9 mouse cellular contexts compared by ENCODE assay signal in genomic region chrX:162915697-162916096, GRCm38 (mm10). TPM values are rescaled to one million over a fixed set of nuclear protein-coding genes. Genes with fewer than 3 reads are reported as not detected.
DNase-seq lines count a peak whose midpoint lies in the region; ATAC-seq lines count a peak whose summit lies in the region.
"Had no signal": no experiment of that assay in that cellular context is flagged by ENCODE, and none has a peak within 500 bp of the region (broad histone marks: within the 10 kb centered on the region; RNA-seq: fewer than 3 reads in every experiment).

No protein-coding gene starts in this region.

- peak; percentile 72 for DNase-seq in testis, postnatal 10 days (ENCODE audit: low spot score)
- DNase-seq in testis, postnatal 14 days (ENCODE audit: low spot score), result no peak
- peak; percentile 63 for DNase-seq in adrenal gland, postnatal 14 days
- DNase-seq in embryonic facial prominence, embryonic 14.5 days (ENCODE audit: low spot score), result peak; percentile 43
- DNase-seq in hindbrain, embryonic 14.5 days (ENCODE audit: low spot score), result peak; percentile 72
- peak; percentile 13 to 27 for DNase-seq in left cerebral cortex, postnatal 36 days (ENCODE audit: low spot score in 2 of 2)
- peak; percentile 69 for DNase-seq in naive thymus-derived CD4-positive, alpha-beta T cell, adult 2 months (ENCODE audit: low read depth)
- peak; percentile 33 to 49 for DNase-seq in thymus, postnatal 36 days

- H3K4me2 ChIP-seq in embryonic facial prominence, embryonic 14.5 days (ENCODE audit: low read depth, low read length), result no peak overlapping the region
- H3K4me2 ChIP-seq in hindbrain, embryonic 14.5 days (replicated peaks), result no peak overlapping the region

- no peak overlapping the region for H3K27ac ChIP-seq in embryonic facial prominence, embryonic 14.5 days (replicated peaks; ENCODE audit: low read depth, low read length)
- no peak overlapping the region for H3K27ac ChIP-seq in hindbrain, embryonic 14.5 days

- H3K27me3 ChIP-seq in embryonic facial prominence, embryonic 14.5 days (replicated peaks; ENCODE audit: control insufficient read depth, insufficient read depth, low read length), result no peaks in the 10 kb centered on the region
- no peaks in the 10 kb centered on the region for H3K27me3 ChIP-seq in hindbrain, embryonic 14.5 days (ENCODE audit: control insufficient read depth, insufficient read depth, low read length)

- H3K4me1 ChIP-seq in embryonic facial prominence, embryonic 14.5 days (ENCODE audit: control insufficient read depth, insufficient read depth, low read length), result no peaks in the 10 kb centered on the region
- H3K4me1 ChIP-seq in hindbrain, embryonic 14.5 days (replicated peaks; ENCODE audit: control insufficient read depth, insufficient read depth, low read length), result no peaks in the 10 kb centered on the region

- peaks cover 10% of the 10 kb centered on the region for H3K36me3 ChIP-seq in embryonic facial prominence, embryonic 14.5 days (ENCODE audit: control insufficient read depth, insufficient read depth, low read length)
- H3K36me3 ChIP-seq in hindbrain, embryonic 14.5 days (replicated peaks; ENCODE audit: control insufficient read depth, insufficient read depth), result peaks cover 20% of the 10 kb centered on the region; the same call in 1 of the 2 replicates

- WGBS in embryonic facial prominence, embryonic 14.5 days, result 36% methylated on average over 5 of the region's 5 CpGs
- 35% methylated on average over 5 of the region's 5 CpGs for WGBS in hindbrain, embryonic 14.5 days

- no peak for ATAC-seq in embryonic facial prominence, embryonic 14.5 days (ENCODE audit: low read depth)
- ATAC-seq in hindbrain, embryonic 14.5 days (ENCODE audit: low FRiP score), result no peak

- H3K4me3 ChIP-seq in embryonic facial prominence, embryonic 14.5 days (ENCODE audit: low read depth, low read length), result no peak overlapping the region
- no peak overlapping the region for H3K4me3 ChIP-seq in hindbrain, embryonic 14.5 days (replicated peaks; ENCODE audit: low read length)

- no peak overlapping the region for H3K9ac ChIP-seq in embryonic facial prominence, embryonic 14.5 days (ENCODE audit: low read depth, low read length)
- H3K9ac ChIP-seq in hindbrain, embryonic 14.5 days, result no peak overlapping the region

- intact Hi-C loops in left cerebral cortex, postnatal 36 days (cut with DNase I), result loop anchor here (10.0 kb wide), 1 partner anchor 1149 kb away; no protein-coding TSS in a partner anchor

- H3K9me3 ChIP-seq in embryonic facial prominence, embryonic 14.5 days (ENCODE audit: control insufficient read depth, low read length), result no peaks in the 10 kb centered on the region
- H3K9me3 ChIP-seq in hindbrain, embryonic 14.5 days (ENCODE audit: control insufficient read depth, low read length), result no peaks in the 10 kb centered on the region

RNA-seq across cellular contexts. Expression of gene Ctps2, which starts 14.7 kb away (rescaled TPM):
- 63.2 and 65.5 TPM in 2 replicates for total RNA-seq in adrenal gland, postnatal 14 days (2021)
- 77.7 and 99.7 TPM in 2 replicates for polyA plus RNA-seq in embryonic facial prominence, embryonic 14.5 days (2014; fragmentation: Nextera tagmentation; extraction: Ambion mirVana)
- 97.1 and 107 TPM in 2 replicates for polyA plus RNA-seq in hindbrain, embryonic 14.5 days (2014; fragmentation: Nextera tagmentation; extraction: Ambion mirVana)
- total RNA-seq in left cerebral cortex, postnatal 36 days (2021), result 10 to 100 TPM; 52.8 to 60.2 TPM

RNA-seq across cellular contexts. Expression of gene Syap1, which starts 27.4 kb away (rescaled TPM):
- 76.5 and 85.3 TPM in 2 replicates for total RNA-seq in adrenal gland, postnatal 14 days (2021)
- polyA plus RNA-seq in embryonic facial prominence, embryonic 14.5 days (2014; fragmentation: Nextera tagmentation; extraction: Ambion mirVana), result 50.3 and 51.4 TPM in 2 replicates
- 36.0 and 39.1 TPM in 2 replicates for polyA plus RNA-seq in hindbrain, embryonic 14.5 days (2014; fragmentation: Nextera tagmentation; extraction: Ambion mirVana)
- 10 to 100 TPM; 24.1 to 30.4 TPM for total RNA-seq in left cerebral cortex, postnatal 36 days (2021)

RNA-seq across cellular contexts. Expression of gene S100g, which starts 48.7 kb away (rescaled TPM):
- 0.82 TPM in 1 of 2 replicates, not detected in the other for total RNA-seq in adrenal gland, postnatal 14 days (2021)
- polyA plus RNA-seq in embryonic facial prominence, embryonic 14.5 days (2014; fragmentation: Nextera tagmentation; extraction: Ambion mirVana), result 0.66 TPM in 1 of 2 replicates, not detected in the other
- 1.3 and 1.4 TPM in 2 replicates for polyA plus RNA-seq in hindbrain, embryonic 14.5 days (2014; fragmentation: Nextera tagmentation; extraction: Ambion mirVana)
- total RNA-seq in left cerebral cortex, postnatal 36 days (2021), result not detected
- total RNA-seq: gastrocnemius, postnatal 4 days had no signal
